Mouse (Mus musculus): ENCODE data around the gene Fibp.

DNA sequence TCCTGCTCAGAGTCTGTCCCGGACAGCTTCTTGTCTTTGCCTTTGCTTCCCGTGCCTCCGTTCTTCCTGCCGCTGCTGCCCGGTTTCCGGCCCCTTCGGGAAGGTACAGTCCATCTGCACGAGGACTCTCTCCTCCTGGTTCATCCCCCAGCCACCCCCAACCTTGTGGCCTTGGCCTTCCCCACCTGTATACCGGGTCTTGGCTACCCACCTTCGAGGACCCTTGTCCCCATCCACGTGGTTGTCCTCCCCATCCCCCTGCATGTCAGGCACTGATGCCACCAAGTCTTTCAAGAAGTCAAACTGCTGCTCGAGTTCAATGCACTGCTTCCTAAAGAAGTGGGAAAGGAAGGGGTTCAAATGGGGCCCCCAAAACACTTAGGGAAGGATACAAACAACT, 36.9 kb upstream of the Fibp start:
- TF ChIP-seq POLR2A (IDR thresholded peaks at IDR 0.05; ENCODE audit: borderline replicate concordance, low read depth, low read length) = no peak
- no peak for TF ChIP-seq CTCF (IDR thresholded peaks at IDR 0.05; ENCODE audit: low read depth, low read length)

All from bone marrow macrophage, adult 2 months (primary cell).